Mouse (Mus musculus): ENCODE measurements around the gene Polr3gl. TPM values are rescaled to one million over a fixed set of nuclear protein-coding genes. Genes with fewer than 3 reads are reported as not detected.
A peak's percentile ranks its signal among the peaks of the same experiment; 100 is the strongest.

The Polr3gl gene
- polyA plus RNA-seq, 2 experiments from 2014 or later, result 25.1 to 35.6 TPM

DNA sequence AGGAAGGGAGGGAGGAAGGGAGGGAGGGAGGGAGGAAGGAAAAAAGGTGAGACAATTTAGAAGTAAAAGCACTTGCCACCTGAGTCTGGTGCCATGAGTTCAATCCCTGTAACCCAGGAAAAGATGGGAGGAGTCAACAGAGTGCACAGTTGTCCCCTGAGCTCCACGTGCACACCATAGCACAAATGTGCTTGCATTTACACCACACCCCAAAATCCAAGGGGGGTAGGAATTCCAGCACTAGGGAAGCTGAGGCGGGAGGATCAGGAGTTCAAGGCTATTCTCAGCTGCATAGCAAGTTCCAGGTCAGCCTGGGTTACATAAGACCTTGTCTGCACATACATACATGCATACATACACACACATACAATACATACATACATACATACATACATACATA, 22.6 kb downstream of the Polr3gl start:
- ATAC-seq, result no peak

DNA sequence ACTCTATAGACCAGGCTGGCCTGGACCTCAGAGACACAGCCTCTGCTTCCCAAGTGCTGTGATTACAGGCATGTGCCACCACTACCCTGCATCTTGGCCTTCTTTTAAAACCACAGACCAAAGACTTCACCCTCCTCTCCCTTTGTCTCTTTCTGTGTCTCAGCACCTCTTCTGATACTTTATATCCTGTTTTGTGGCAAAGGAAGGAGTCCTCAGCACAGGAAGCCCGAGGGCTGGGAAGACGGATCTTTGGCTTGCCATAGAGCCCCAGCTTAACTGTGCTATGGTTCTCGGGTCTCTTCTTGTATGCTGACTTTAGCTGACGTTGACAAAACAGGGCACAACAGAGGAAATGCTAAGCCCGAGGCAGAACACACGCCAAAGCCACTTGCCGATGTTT, 23.3 kb downstream of the Polr3gl start:
- peak; percentile 58 for ATAC-seq

DNA sequence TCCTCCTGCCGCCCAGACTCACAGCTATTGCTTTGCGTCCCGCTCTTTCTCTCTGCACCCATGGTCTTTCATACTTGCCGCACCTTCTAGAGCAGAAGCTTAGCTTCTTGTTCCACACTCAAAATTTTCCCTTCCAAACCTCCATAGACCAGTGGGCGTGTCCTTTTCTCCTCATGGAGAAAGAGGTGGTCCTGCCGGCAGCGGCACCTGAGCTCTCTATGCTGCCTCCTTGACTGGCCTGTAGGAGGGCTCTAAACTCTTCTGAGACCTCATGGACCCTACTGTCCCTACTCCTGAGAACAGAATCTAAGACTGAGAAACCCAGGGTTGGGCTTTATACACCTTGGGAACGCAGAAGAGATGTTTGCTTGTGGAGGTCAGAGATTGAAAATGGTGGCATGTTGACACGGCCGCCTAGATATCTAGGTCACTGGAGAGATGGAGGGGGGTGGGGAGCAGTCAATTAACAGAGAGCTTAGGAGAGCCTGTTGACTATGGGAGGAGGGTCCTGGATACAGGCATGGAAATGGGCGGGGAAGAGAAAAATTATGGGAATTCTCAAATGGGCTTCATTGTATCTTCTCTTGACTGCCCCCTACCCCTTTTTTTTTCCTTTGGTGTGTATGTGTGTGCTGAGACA, 23.9 kb downstream of the Polr3gl start:
- ATAC-seq, result no peak

GRCm38 (mm10) chr3:96569506-96569905, 24.5 kb downstream of the Polr3gl start:
- ATAC-seq, result no peak

GRCm38 (mm10) chr3:96568605-96569004, 25.4 kb downstream of the Polr3gl start:
- ATAC-seq, result no peak

GRCm38 (mm10) chr3:96566661-96567450, 27.1 kb downstream of the Polr3gl start:
- no peak for ATAC-seq

GRCm38 (mm10) chr3:96565105-96565504, 28.9 kb downstream of the Polr3gl start:
- ATAC-seq, result no peak

DNA sequence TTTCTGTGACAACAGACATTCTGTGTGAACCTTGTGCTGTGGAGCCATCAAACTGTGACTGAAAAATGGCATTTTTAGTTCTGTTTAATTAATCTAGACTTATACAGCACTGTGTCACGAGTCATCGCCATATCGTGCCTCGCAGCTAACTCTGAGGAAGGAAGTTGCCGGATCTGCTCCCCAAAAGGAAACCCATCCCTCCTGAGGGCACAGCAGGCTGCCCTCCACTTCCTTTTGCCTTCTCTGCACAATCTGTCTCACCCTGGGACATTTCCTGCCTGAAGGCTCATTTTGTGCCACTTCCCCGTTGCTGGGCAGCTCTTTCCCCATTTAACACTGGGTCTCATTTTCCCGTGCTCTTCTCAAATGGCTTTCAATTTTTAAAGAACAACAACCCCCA, 29.3 kb downstream of the Polr3gl start:
- peak; percentile 77 for ATAC-seq

DNA sequence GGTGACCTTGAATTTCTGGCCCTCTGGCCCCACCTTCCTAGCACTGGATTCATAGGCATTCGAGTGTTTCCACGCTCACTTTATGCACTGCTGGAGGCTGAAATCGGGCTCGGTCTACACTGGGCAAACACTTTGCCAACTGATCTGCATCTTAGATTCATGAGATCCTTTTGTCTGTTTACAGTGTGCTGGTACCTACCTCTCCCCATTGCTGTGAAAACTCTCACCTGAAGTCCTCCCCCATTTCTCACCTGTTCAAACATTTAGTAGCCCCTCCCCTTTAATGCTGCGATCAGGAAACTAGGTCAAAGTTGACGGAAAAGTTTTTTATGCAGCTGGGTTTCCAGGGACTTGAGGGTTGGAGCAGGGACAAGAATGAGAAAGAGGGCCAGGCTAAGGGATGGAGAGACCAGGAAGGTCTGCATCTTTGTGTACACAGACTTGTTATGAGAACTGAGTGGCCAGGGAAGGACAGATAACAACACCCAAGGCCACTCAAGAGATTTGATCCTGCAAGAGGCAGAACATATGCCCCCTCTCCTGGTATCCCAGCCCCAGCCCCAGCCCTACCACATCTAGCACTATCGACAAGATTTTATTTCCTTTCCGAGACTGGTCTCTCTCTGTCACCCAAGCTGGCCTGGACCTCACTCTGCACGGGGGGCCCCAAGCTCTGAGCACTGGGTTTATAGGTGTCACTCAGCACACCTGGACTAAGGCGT, 29.9 kb downstream of the Polr3gl start:
- no peak for ATAC-seq

DNA sequence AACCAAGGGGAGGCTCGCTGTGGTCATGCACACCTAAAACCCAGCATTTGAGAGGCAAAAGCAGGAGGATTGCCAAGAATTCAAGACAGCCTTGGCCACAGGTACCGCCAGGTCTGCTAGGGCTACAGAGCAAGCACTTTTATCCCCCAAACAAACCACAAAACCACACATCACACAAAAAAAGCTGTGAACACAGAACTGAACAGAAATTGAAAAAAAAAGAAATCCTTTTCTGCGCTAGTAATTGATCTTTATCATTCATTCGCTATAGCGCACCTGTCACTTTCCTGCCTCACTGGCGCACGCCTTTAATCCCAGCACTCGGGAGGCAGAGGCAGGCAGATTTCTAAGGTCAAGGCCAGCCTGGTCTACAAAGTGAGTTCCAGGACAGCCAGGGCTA, 30.7 kb downstream of the Polr3gl start:
- ATAC-seq, result no peak

DNA sequence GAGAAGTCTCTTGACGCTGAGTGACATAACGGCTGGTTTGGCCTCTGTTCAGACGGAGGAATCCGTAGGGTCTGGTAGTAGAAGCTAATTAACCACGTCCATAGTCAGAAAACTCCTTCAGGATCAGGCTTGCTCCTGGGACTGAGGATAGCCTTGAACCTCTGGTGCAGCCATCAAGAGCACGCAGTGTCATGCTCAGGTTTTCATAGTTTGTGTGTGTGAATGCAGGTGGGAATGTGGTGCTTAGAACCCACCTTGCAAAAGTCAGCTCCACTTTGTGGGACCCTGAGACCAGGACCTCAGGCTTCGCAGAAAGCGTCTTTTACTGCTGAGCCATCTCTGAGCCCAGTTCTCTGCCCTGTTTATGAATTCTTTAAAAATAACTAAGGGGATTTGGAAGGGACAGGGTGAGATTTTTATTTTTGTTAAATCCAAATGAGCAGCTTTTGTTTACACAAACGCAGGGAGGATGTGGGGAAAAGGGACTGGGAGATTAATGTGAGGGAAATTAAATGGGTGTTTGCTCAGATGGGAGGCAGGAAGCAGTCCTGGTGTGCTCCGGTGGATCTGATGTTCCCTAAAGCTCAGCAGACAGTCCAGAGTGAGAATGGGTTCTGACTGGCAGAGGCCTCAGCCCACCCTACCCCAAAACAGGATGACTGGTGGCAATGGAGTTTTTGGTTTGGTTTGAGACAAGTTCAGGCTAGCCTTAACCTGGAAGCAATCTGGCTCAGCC, 31.9 kb downstream of the Polr3gl start:
- ATAC-seq, result no peak

DNA sequence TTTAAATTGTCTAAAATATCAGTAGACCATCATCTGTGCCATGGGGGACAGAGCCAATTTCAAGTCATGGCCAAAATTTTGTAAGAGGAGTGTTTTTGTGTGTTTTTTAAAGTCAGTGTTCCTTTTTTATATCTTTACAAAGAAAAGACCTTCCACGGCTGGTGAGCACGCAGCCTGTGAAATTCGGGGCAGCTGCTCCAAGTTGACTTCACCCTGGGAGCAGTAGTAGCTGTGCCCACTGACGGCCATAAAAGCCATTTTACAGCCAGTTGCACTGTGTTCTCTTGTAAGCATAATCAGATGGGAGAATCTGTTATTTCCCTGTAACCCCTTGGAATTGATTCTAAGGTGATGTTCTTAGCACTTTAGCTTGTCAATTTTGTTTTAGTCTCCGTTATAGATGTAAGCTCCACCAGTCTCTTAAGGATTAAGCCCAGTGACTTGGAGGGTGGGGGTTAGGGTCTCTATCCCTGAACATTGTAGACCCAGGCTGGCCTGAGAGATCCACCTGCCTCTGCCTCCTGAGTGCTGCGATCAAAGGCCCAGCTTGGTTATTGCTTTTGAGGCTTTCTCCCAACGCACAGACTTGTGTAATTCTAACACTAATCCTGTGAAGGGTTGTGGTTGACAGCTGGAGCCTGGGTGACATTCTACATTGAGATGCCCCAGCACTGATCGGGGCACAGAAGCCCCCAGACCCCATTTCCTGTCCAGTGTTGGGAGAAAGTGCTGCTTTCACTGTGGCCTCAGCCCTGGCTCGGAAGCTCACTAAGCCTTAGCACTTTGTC, 32.9 kb downstream of the Polr3gl start:
- no peak for ATAC-seq

GRCm38 (mm10) chr3:96559911-96560850, 33.8 kb downstream of the Polr3gl start:
- ATAC-seq, result no peak

GRCm38 (mm10) chr3:96559398-96559910, 34.5 kb downstream of the Polr3gl start:
- ATAC-seq, result no peak

GRCm38 (mm10) chr3:96558668-96559196, 35.2 kb downstream of the Polr3gl start:
- ATAC-seq, result no peak

DNA sequence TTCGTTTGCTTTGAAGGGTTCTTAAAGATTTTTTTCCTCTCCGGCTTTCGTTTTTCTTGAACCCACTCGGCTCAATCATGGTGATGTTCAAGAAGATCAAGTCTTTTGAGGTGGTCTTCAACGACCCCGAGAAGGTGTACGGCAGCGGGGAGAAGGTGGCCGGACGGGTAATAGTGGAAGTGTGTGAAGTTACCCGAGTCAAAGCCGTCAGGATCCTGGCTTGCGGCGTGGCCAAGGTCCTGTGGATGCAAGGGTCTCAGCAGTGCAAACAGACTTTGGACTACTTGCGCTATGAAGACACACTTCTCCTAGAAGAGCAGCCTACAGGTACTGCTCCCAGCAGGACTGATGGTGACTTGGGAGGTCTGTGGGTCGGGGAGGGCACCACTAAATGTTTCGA, 35.8 kb downstream of the Polr3gl start:
- peak; percentile 1 for ATAC-seq

DNA sequence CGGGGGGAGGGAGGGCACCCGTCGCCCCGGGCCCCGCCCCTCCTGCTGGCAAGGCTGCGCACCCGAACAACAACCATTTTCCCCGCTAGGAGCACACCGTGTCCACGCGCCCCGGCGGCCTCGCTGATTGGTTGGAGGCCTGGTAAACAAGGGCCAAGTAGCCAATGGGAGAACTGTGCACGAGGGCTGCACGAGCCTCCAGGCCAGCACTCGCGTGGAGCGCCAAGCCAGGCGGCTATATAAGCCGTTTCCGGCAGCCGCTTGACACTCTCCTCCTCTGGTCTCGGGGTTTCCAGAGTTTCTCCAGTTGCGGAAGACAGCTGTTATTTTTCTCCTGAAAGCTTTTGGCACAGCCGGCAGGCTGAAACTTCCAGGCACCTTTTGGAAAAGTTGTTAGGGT, 36.3 kb downstream of the Polr3gl start, which contains the start of gene Txnip:
Txnip (plus strand) TSS at position 264 of the 400 bp plus-strand sequence.
- ATAC-seq, result peak; percentile 80

DNA sequence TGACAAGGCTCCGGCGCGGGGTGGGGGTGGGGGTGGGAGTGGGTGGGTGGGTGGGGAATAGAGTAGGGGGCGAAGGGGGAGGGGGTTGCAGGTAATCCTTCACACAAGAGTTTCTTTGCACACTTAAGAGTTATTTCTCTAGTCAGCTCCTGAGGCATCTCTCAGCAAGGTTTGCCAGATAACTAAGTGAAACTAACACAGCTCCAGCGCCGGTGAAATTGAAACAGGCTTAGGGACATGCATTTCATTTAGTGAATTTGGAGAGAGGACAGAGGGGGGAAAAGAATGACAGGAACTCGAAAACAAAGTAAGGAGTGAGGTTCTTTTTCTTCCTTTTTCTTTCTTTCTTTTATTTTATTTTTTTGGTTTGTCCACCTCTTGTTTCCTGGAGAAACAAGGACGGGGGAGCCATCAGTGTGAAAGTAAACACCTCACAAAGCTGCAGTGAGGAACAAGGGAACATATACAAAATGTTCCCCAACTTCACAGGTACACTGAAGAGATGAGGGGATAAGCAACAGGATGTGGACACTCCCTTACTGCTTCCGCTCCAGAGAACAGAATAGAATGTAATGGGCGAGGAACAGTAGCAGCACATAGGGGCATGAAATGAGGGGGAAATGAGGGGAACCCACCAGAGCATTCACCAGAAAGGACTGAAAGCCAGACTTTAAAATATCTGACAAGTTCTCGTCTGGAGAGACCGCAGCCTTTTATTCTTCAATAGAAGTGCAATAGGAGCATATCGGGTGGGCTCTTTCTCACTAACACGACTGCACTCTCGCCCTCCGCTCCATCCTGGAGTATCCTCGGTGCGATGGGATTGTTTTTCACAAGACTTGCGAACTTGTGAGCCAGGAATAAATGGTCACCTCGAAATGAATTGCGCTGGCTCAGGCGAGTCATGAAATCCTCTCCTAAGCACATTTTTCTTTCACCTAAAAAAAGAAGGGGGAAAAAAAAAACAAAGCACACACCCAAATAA, 37.0 kb downstream of the Polr3gl start:
- peak; percentile 60 for ATAC-seq

Data from activated CD4-positive, CD25-positive, alpha-beta regulatory T cell, adult 4 months (primary cell).